Mouse (Mus musculus): ENCODE results near the gene Il1b. TPM values are rescaled to one million over a fixed set of nuclear protein-coding genes. Genes with fewer than 3 reads are reported as not detected.

Il1b gene
- total and polyA plus RNA-seq, 3 experiments = 0.27 to 0.94 (median 0.86) TPM

DNA sequence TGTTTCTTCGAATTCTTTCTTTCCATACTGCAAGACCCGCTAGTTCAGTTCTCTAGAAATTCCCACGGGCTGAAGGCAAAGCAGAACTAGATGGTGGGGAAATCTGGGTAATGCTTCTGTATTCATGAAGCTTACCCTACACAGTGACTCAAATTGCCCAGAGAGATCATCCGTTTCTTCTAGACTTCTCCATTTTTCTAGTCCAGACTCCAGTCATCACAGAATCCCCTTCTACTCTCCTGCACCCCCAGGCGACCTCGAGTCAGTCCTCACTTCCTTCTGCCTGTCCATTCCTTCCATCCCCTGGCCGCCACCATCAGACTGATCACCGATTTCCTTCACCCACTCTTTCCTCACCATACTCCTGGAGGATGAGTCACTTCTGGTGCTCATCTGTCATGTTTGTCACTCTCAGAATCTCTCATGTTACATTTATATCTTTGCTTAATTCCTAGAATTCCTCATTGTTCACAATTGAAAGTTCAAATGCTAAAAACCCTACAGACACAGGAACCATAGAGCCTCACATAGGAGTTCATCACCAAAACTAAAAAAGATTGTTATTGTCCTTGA is 50.8 kb downstream of the Il1b start:
- Histone ChIP-seq H3K36me3 (ENCODE audit: control insufficient read depth, insufficient read depth, low read length) (no peaks in the 10 kb centered on the region), H3K27ac (no peak overlapping the region), H3K27me3 (ENCODE audit: control insufficient read depth, insufficient read depth, low read length) (no peaks in the 10 kb centered on the region), H3K79me2 (replicated peaks; ENCODE audit: control insufficient read depth, insufficient read depth, low read length) (no peaks in the 10 kb centered on the region), H3K4me3 (no peak overlapping the region), H3K4me1 (ENCODE audit: control insufficient read depth, insufficient read depth, low read length) (no peaks in the 10 kb centered on the region), H3K9ac (ENCODE audit: low read depth, low read length) (no peak overlapping the region)
- TF ChIP-seq EP300 (IDR thresholded peaks at IDR 0.05; ENCODE audit: insufficient read depth, low read depth, low read length) (no peak), CTCF (IDR thresholded peaks at IDR 0.05) (no peak), POLR2A (IDR thresholded peaks at IDR 0.05; ENCODE audit: insufficient read depth, low read depth, low read length) (no peak)
- WGBS = 63% methylated on average over 8 of the region's 8 CpGs
- intact Hi-C loops (cut with DNase I) = no loop called here
- no peak for DNase-seq

GRCm38 (mm10) chr2:129315831-129316230 is 55.1 kb downstream of the Il1b start:
- intact Hi-C loops (cut with DNase I) = no loop called here
- Histone ChIP-seq H3K27ac (no peak overlapping the region), H3K4me3 (no peak overlapping the region), H3K36me3 (ENCODE audit: control insufficient read depth, insufficient read depth, low read length) (no peaks in the 10 kb centered on the region), H3K79me2 (replicated peaks; ENCODE audit: control insufficient read depth, insufficient read depth, low read length) (no peaks in the 10 kb centered on the region), H3K9ac (ENCODE audit: low read depth, low read length) (no peak overlapping the region), H3K27me3 (ENCODE audit: control insufficient read depth, insufficient read depth, low read length) (no peaks in the 10 kb centered on the region), H3K4me1 (ENCODE audit: control insufficient read depth, insufficient read depth, low read length) (no peaks in the 10 kb centered on the region)
- no peak for TF ChIP-seq CTCF (IDR thresholded peaks at IDR 0.05)
- TF ChIP-seq EP300 (IDR thresholded peaks at IDR 0.05; ENCODE audit: insufficient read depth, low read depth, low read length) = no peak
- TF ChIP-seq POLR2A (IDR thresholded peaks at IDR 0.05; ENCODE audit: insufficient read depth, low read depth, low read length) = no peak
- DNase-seq = no peak
- WGBS = 55% methylated on average over 4 of the region's 4 CpGs

DNA sequence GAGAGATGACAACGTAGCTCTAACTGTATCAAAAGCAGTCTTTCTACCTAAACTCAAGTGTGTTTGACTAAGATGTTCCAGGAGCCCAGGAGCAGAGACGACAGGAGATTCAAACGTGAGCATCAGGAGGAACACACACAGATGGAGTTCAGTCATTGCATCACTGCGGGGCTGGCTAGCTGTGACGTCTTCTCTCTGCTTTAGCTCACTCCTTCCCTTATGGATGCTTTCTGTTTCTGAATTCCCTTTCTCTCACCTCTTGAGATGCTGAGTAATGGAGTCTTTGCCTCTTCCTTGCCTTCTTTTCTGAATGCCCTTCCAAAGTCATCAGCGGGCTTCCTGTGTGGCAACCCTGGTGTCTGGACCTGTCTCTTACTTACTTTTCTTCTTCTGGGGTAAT is 56.1 kb downstream of the Il1b start:
- Histone ChIP-seq H3K4me3 (no peak overlapping the region), H3K9ac (ENCODE audit: low read depth, low read length) (no peak overlapping the region), H3K27ac (no peak overlapping the region), H3K79me2 (replicated peaks; ENCODE audit: control insufficient read depth, insufficient read depth, low read length) (no peaks in the 10 kb centered on the region), H3K4me1 (ENCODE audit: control insufficient read depth, insufficient read depth, low read length) (no peaks in the 10 kb centered on the region), H3K36me3 (ENCODE audit: control insufficient read depth, insufficient read depth, low read length) (no peaks in the 10 kb centered on the region), H3K27me3 (ENCODE audit: control insufficient read depth, insufficient read depth, low read length) (no peaks in the 10 kb centered on the region)
- 76% methylated on average over 6 of the region's 6 CpGs for WGBS
- TF ChIP-seq EP300 (IDR thresholded peaks at IDR 0.05; ENCODE audit: insufficient read depth, low read depth, low read length) (no peak), POLR2A (IDR thresholded peaks at IDR 0.05; ENCODE audit: insufficient read depth, low read depth, low read length) (no peak), CTCF (IDR thresholded peaks at IDR 0.05) (no peak)
- DNase-seq = no peak
- intact Hi-C loops (cut with DNase I) = no loop called here

Other genes starting within 250 kb of the Il1b start
- 10 to 100 TPM in 1 of 2 experiments, 1 to 10 TPM in 1; 9.8 to 10.3 TPM for gene Chchd5, start 241.4 kb downstream of the Il1b start, total RNA-seq (2021)
- gene Chchd5, start 241.4 kb downstream of the Il1b start, polyA plus RNA-seq (2012; rRNA removed) = 22.0 and 22.5 TPM in 2 replicates
- gene Slc20a1, start 172.4 kb downstream of the Il1b start, total RNA-seq (2021) = 10 to 100 TPM; 10.1 to 15.9 TPM
- gene Slc20a1, start 172.4 kb downstream of the Il1b start, polyA plus RNA-seq (2012; rRNA removed) = 14.7 and 24.7 TPM in 2 replicates
- under 1 TPM; 0.29 to 0.55 TPM for gene Ckap2l, start 73.9 kb downstream of the Il1b start, total RNA-seq (2021)
- 0.08 and 0.20 TPM in 2 replicates for gene Ckap2l, start 73.9 kb downstream of the Il1b start, polyA plus RNA-seq (2012; rRNA removed)
- gene Il1a, start 61.2 kb downstream of the Il1b start, total RNA-seq (2021) = not detected
- gene Il1a, start 61.2 kb downstream of the Il1b start, polyA plus RNA-seq (2012; rRNA removed) = not detected in 2 replicates
- gene F830045P16Rik, start 165.5 kb upstream of the Il1b start, total RNA-seq (2021) = under 1 TPM in 1 of 2 experiments, not detected in 1; 0.23 TPM
- 0.20 TPM in 1 of 2 replicates, not detected in the other for gene F830045P16Rik, start 165.5 kb upstream of the Il1b start, polyA plus RNA-seq (2012; rRNA removed)
- 10 to 100 TPM; 28.9 to 29.4 TPM for gene Sirpa, start 221.7 kb upstream of the Il1b start, total RNA-seq (2021)
- 28.3 and 32.1 TPM in 2 replicates for gene Sirpa, start 221.7 kb upstream of the Il1b start, polyA plus RNA-seq (2012; rRNA removed)